Mouse (Mus musculus) mesoderm, embryonic 11.5 days (tissue): ENCODE data around the gene B3gnt3.
"Not testable (repeated sequence)": the region's sequence is repeated elsewhere in the genome, so short reads cannot be mapped to it uniquely, and the experiment has no call there.

Experiments
- DNase-seq: peaks from one replicate; pipeline ENCODE4 v3.0.0-alpha.2; 2012; ENCODE audit warnings: low read depth, low spot score

Gene B3gnt3

DNA sequence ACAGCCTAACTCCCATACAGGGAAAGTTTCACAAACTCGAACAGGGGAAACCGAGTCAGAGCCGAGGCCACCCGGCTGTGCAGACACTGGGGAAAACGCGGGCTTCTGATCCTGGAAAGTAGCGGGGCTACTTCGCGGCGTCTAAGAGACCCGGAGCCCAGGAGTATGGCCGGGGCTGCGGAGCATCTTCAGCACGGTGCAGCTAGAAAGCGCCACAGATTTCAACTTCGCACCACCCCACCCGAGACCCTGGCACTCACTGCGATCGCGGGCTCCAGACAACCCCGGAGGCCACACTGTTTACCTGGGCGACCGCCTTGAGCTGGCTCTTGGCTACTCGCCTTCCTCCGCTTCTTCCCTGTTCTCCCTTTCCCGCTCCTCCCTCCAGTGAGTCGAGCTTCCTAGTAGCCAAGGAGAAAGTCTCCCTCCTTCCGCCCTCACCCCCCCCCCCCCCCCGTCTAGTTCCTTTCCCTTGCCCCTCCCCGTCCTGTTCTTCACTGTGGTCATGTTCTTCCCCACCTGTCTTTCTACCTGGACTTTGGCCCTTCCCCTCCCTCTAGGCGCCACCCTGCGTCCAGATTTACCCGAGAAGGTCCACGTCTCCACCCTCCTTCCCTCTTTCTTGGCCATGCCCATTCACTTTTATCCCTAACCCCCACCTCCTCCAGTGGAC, at the start of gene B3gnt3:
Gene B3gnt3 (minus strand): TSS at position 376 of the 673 bp plus-strand sequence.
- DNase-seq: no peak

DNA sequence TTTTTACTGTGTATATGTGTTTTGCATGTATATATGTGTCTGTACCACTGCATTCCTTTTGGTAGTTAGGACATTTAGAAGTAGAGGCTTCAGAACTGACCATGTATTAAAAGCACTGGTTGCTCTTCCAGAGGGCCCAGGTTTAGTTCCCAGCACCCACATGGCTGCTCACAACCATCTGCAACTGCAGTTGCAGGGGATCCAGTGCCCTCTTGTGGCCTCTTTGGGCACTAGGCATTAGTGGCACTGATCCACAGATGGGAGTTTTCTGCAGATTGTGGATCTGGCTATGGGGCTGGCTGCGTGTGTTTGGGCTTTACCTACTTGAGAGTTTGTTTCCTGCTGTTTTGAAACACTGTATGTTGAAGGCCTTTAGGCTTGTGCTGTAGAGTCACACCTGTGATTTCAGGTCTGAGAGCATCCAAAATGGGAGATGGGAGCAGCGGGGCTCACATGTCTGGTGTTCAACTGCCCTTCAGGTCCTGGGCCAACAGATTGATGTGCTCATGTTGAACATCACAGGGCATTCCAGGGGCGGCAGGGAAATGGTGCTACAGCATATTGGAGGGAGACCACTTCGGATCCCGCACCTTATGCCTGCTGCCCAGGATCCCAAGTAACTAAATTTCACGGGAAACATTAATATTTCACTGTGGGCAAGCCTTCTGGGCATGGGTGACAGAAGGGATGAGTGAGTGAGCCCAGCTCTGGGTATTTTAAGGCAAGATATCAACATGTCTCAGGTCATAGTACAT, 47.9 kb upstream of the B3gnt3 start:
- not testable (repeated sequence) for DNase-seq

DNA sequence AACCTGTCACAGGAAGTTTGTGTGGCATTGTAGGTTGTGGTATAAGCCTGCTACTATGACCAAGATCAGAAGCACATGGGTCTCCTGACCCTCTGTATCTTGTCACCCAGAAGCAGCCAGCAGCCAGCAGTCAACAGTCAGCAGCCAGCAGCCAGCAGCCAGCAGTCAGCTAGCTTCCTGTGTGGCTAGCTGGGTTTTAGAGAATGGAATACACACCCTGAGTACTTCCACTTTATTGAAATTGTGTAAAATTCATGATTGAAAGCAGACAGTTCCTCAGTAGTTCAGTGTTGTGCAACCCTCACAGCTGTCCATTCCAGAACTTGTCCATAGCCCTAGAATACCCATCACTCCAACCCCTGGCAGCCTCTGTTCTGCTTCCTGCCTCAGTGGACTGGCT, 45.5 kb upstream of the B3gnt3 start:
- DNase-seq: not testable (repeated sequence)

DNA sequence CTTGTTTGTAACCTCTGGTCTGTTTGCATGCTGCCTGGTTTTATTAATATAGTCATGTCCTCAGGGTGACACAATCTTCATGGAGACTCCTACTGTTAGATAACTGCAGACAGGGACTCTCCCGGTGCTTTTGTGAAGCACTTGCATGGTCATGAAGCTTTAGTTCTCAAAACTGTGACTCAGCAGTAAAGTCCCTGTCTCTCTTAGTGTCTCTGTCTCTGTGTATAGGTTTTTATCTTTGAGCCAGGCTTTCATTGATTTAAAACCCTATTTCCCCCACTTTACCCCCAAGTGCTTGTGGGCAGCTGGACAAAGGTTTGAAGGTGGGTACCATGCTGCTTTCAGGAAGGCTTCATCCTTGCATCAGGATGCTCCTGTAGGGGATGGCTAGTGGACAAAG, 43.7 kb upstream of the B3gnt3 start:
- no peak for DNase-seq

DNA sequence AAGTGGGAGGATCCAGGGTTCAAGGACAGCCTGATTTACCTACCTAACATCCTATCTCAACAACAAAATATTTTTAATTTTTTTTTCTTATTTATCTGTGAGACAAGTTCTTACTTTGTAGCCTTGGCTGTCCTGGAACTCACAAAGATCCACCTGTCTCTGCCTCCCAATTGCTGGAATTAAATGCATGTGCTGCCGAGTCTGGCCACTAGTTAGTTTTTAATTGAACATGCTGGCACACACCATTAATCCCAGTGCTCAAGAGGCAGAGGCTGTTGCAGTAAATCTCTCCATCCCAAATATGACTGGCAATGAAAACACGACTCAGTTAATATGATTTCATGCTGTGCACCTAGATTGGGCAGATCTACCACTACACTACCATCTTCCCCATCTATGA, 41.2 kb upstream of the B3gnt3 start:
- DNase-seq: no peak

DNA sequence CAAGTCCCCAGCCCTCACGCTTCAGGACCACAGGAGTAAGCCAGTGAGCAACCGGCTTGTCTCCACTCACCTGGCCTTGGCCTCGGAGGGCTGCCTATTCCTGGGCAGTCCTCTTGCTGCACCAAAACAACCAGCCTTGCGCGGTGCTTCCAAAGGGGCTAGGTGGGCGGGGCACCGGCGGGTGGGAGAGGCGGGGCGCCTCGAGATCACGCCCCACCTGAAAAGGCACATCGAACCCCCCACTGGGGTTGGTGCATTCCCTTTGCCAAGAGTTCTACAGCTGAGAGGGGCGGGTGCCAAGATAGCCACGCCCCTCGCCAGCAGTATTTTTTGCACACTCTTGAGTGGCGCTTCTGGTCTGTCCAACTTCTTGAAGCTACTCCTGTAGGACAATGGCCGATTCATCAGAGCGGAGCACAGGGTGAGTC, 40.1 kb upstream of the B3gnt3 start:
- DNase-seq: peak; percentile 49

DNA sequence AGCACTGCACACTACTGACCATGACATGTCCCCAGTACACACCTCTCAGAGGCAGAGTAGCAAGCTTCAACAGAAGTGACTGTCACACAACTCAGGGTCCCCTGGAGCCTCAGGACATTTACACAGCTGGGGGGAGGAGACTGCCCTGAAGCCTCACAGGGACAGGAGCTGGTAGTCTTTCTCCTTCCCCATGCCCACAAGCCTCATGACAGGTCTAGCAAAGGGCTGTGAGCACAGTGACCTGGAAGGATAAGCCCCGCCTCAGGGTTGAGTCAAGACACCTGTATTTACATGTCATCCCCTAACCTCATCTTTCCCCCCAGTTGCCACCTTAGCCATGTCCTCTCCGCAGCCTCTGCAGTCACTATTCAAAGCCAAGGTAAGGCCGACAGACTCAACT, 39.6 kb upstream of the B3gnt3 start:
- no peak for DNase-seq

DNA sequence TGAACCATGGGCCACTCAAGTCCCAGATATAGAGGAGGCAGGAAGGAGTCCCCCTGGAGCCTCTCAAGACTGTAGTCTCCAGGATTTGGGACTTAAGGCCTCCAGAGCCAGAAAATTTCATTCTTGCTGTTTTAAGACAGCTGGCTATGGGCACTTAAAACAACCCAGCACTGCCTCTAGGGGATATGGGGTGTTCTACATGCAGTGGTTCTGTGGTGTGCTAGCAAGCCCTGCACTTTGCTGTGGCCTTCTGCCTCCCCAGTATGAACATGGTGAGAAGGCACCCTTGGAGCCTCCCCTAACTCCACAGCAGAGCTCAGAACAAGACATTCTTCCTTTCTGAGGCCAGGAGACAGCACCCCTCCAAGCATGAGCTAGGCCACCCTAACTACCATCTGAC, 36.7 kb upstream of the B3gnt3 start:
- not testable (repeated sequence) for DNase-seq

DNA sequence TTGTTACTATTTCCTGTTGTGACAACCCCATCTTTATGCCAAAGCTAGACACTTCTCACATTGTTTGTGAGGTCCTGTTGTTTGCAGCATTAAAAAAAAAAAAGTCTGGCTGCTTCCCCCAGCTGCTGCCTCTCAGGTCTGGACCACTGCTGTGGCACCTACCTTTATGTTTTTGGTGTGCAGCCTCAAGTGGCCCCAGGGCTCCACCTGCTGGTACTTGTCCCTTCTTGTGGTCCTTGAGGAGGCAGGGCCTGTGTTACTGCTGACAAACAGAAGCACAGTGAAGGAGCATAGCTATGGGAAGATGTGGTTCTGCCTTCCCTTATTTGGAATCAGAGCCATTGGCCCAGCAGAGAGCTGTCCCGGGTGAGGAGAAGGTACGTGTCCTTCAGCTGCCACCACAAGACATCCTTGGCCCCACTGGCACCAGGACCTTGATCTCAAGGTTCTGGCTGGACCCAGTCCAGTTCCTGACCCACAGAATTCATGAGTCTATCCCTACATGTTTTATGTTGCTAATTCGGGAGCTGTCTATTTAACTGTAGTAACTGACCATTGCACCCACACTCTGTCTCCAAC, 30.2 kb upstream of the B3gnt3 start:
- no peak for DNase-seq

DNA sequence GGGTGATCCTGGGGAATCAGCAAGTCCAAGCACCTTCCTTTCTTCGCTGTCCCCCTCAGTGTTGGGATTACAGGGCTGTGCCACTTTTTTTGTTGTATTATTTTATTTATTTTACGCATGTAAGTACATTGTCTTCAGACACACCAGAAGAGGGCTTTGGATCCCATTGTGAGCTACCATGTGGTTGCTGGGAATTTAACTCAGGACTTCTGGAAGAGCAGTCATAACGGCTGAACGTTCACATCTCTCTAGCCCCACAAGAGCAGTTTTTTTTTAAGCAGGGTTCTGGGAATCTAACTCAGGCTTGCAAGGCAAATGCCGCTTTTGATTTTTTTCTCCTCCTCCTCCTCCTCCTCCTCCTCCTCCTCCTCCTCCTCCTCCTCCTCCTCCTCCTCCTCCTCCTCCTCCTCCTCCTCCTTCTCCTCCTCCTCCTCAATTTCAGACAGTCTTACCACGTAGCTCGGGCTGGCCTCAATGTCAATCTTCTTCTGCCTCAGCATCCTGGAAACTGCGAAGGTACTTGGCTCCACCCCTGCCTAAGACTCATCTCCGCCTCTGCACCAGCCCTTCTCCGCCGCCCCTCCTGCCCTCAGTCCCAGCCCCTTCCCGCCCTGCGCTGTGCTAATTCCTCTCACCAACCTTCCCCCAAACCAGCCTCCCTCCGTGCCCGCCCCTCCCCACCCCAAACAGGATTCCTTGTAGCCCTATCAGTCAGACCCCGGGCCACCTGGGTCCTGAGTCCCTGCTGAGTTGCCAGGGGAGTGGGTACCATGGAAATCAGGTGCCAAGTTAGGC, 27.4 kb upstream of the B3gnt3 start:
- no peak for DNase-seq

DNA sequence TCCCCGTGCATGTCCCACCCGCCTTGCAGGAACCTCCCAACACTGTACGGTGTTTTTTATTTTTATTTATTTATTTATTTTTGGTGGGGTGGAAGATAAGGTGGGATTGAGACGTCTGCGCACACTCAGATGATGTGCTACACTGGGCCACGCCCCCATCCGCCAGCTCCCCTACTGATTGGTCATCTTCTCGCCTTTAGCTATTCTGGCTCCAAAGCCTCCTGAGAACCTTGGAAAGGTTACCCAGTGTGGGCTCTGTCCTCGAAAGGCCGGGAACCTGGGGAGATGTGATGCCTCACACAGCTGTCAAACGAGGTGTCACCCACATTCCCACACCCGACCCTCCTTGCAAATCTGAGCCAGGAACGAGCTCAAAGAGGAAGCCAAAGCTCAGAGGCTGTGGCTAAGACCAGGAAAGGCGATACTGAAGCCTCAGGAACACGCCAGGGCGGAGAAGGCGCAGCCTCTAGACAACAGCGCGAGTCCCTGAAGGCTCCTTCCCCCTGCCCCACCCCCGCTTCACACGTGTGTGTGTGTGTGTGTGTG, 26.7 kb upstream of the B3gnt3 start:
- peak; percentile 45 for DNase-seq

DNA sequence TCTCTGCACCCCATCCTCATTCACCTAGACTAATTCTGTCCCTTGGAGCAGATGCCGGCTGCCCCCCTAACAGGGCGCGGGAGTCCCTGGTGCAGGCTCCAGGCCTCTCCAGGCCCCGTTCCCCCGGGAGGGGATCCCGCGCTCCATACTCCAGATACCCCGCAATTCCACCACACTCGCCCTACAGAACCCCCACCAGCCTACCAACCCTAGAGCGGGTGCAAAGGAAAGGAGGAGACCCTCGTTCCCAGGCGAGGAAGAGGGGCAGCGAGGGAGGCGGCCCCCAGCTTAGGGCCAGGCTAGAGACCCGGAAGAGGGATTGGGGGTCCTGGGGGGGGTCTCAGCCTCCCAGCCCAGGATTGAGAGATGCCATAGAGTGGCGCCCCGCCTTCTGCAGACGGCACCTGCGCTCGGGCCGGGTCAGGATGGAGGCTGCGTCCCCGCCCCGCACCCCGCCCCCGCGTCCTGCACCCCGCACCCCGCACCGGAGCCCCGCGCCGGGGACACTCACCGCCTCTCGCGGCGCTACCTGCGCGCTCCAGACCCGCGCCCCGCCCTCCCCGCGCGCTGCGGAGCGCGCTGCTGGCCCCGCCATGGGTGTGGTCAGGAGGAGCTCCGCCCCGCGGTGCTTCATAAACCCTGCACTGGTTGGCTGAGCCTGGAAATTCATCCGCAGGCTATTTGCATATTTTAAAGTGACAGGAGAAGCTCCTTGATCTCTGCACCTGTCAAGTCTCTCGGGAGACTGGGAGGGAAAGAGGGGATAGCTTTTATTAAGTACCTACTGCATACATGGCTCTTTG, 23.7 kb upstream of the B3gnt3 start, which contains the start of gene Fcho1:
Gene Fcho1 (minus strand): TSS at position 595 of the 803 bp plus-strand sequence.
- peak; percentile 86 for DNase-seq

DNA sequence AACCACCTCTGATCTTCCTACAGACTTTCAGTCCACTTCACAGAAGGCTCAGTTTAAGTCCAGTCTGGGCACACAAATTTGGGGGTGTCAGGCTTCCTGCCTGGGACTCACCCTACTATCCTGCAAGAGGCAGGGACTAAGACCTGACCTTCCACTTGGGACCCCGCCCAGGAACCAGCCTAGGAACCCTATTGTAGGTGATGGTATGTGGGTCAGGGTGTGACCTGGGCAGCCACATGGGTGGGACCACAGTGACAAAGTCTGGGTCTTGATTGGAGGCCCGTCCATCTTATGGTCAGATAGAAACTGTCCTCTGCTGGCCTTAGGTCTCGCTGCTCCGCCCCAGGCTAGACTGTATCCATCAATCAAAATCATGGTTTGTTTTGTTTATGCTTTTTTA, 22.8 kb upstream of the B3gnt3 start:
- no peak for DNase-seq

DNA sequence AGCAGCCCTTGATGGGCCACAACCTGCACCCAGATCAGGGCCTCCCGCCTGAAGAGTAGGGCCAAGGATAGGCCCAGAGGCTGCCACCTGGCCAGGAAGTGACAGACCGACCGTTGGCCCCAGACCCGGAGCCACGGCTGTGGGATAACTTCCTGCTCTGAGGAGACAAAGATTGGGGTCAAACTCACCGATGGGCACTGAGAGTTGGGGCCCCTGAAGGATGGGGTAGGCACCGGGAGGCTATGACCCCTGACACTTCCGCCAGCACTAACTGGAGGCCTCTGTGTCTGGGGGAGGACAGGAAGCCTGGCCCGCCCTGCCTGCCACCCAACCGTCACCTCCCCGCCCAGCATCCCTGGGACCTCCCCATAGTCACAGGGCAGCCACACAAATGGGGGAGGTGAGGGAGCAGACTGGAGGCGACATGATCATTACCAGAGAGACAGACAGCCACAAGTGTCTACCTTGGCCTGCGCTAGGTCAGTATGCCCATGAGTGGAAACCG, 21.5 kb upstream of the B3gnt3 start:
- no peak for DNase-seq

DNA sequence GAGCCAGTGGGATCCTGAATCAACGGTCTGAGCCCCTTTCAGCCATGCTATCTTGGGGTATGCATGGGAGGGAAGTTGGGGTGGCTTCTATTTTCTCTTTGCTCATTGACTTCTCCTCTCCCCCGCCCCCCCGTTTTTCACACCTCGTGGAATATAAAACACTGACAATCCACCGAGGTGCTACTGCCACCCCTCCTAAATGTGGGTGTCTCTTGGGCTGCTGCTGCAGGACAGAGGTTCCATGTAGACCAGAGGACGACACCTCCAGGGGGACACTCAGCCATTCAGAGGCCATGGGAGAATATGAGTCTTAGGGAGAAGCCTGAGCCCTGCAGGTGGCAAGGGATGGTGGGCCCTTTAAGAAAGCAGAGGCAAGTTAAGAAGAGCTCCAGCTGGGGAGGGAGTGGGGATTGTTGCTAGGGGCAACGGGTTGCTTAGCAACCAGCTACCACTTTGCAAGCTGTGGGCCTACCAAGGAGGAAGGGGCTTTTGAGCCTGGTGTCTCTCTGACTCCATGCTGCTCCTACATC, 18.4 kb upstream of the B3gnt3 start:
- peak; percentile 89 for DNase-seq

DNA sequence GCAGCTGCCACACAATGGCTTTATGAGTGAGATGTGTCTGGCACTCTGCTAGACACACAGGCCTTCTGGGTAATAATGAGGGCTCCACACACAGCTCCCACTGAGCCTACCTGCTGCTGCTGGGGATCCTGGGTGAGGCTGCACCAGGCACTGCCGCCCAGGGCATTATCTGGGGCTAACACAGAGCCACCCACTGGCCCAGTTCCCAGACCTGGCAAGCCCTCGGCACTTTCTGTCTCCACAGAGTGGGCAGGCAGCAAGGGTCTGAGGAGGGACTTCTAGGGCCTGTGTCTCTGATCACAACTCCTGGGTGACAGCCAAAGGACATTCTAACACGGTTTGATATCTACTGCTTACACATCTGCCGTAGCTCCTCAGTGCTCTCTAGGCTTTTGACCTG, 17.6 kb upstream of the B3gnt3 start:
- DNase-seq: no peak

DNA sequence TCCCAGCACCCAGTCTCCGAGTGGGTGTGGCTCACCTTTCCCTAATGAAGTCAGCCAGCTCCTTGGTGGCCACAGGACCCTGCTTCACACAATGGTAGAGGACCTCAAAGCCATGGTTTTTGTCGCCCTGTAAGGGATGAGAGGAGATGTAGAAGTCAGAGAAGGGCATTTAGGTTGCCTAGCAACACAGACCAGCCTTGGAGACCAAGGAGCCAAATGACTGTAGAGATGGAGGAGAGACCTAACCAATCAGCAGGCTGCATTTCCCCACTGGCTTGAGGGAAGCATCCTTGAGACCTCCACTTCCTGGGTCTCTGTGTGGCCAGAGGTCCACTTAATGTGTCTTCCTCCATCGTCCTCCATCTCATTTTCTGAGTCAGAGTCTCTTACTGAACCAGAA, 16.7 kb upstream of the B3gnt3 start:
- no peak for DNase-seq

DNA sequence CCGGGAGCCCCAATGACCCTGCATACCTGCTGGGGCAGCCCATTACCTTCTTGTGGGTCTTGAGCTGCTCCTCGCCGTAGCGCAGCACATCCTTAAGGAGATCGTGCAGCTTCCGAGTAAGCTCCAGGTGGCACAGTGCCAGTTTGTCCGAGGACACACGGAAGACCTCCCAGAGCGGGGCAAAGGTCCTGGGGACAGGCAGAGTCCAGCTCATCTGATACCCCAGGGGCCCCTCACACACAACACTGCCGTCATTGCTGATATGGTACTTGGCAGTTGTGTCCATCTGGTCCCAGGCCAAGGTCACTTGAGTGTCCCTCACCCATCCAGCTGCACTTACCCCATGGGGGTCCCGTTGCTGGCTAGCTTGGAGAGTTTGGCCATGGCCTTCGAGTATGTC, 15.5 kb upstream of the B3gnt3 start:
- no peak for DNase-seq

DNA sequence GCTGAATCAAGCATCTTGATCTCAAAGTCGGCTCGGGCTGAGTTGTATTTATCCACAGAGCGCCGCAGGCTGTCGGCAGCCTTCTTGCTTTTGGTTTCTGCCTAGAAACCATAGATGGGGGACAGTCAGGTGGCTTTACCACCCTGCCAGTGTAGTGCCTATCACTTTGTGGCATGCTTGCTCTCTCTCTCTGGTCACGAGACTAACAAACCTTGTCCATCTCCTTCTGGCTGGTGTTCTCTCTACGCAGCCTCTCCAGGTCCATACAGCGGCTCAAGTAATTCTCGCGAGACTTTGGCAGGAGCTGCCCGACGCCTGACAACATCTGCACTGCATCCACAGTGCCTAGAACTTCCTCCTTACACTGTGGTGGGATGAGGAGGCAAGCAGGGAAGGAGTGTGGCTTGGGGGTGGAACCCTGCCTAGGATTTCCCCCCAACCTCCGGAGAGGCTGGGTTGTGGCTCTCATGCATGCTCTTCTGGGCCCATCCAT, 15.0 kb upstream of the B3gnt3 start:
- DNase-seq: no peak

DNA sequence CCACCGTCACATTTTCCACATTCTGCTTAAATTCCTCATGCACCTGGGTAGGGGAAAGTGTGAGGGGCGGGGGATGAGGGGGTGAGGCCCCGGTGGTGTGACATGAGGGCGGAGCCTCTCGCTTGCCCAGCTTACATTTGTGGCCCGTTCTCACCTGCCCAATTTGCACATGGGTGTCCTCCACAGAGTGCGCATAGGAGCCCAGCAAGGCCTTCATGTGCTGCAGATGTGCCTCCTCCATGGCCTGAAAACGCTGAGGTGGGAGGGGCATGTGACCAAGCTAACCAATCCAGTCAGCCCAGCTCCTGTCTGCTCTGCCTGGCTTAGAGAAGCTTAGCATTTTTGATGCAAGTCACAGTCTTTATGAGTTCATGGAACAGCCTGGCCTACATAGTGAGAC, 13.9 kb upstream of the B3gnt3 start:
- no peak for DNase-seq
